Mouse (Mus musculus) Patski (cell line): ENCODE data around the gene Arid5a. TPM values are rescaled to one million over a fixed set of nuclear protein-coding genes. Genes with fewer than 3 reads are reported as not detected.

Experiments used
- ATAC-seq: fragments of 100-300 bp; one replicate; pipeline ENCODE4 v1.8.0; 2021
- CTCF ChIA-PET: fragments of 350-600 bp; sonication (Branson Sonifier 250); formaldehyde crosslinking; loops from one replicate; lab custom pipeline; 2022; ENCODE audit warnings: inconsistent platforms; lab: Charles Lee
- POLR2A ChIA-PET: fragments of 350-600 bp; sonication (Branson Sonifier 250); formaldehyde crosslinking; loops from one replicate; lab custom pipeline; 2022; ENCODE audit warnings: antibody characterized with exemption, inconsistent platforms; lab: Charles Lee
- DNase-seq: peaks from one replicate; pipeline ENCODE4 v3.0.0-alpha.2; 2011; ENCODE audit warnings: low read depth, low spot score
- H3K27me3 ChIP-seq: fragments of 371-371 bp; one replicate; pipeline ENCODE4 v1.5.1; 2021
- CTCF ChIP-seq: fragments of 100-300 bp; IDR thresholded peaks from one replicate; pipeline ENCODE4 v1.5.1; 2021
- in situ Hi-C: fragments of 300-500 bp; cut with MboI; formaldehyde crosslinking; loops from 3 replicates; pipeline ENCODE4 v1.11.1; 2018; ENCODE audit warnings: low pct_unique_long_range_greater_than_20kb, mixed read lengths
- polyA plus RNA-seq: library from polyadenylated mRNA; unstranded; gene quantifications from one replicate; pipeline ENCODE4 v1.2.3, GENCODE M21; 2021

The Arid5a gene
- polyA plus RNA-seq, 1 experiment from 2014 or later, result 9.2 TPM

DNA sequence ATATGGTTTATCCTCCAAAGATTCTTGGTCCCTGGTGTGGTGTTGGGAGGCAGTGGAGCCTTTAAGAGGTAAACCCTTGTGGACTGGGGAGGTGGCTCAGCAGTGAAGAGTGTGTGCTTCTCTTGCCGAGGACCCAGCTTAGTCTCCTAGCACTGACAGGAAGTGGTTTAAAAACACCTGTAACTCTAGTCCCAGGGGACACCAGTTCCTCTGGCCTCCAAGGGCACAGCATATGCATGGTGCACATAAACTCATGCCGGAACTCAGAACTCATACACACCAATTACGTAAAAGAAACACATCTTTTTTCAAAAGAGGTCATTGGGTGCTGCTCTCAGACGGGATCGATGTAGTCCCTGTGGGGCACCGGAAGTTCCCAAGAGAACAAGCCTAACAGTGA lies 25.7 kb upstream of the Arid5a start:
- in situ Hi-C loops, result no loop called here
- DNase-seq, result no peak
- TF ChIP-seq CTCF, result no peak
- H3K27me3 ChIP-seq, result no peaks in the 10 kb centered on the region
- ChIA-PET CTCF (no interaction called here), POLR2A (no interaction called here)
- no peak for ATAC-seq

DNA sequence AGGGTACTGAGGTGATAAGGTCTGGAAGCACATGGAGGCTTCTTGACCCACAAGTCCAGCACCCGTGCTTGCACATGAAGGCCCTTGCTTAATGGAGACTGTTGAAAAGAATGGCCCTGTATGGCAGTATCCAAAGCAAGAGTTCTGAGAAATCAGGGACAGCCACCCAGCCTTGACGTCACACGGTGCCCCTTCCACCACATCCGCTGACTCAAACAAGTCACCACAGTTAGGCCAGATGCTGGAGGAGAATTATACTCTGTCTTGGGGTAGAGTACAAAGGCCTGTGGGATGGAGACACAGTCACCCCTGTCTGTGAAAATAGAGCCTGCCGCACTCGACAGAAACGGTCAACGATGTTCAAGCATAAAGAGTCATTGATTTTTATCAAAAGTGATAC lies 14.1 kb upstream of the Arid5a start:
- POLR2A ChIA-PET, result no interaction called here
- DNase-seq (no peak), ATAC-seq (no peak)
- CTCF ChIA-PET, result no interaction called here
- TF ChIP-seq CTCF, result no peak
- in situ Hi-C loops, result no loop called here
- H3K27me3 ChIP-seq, result peaks cover 3% of the 10 kb centered on the region

DNA sequence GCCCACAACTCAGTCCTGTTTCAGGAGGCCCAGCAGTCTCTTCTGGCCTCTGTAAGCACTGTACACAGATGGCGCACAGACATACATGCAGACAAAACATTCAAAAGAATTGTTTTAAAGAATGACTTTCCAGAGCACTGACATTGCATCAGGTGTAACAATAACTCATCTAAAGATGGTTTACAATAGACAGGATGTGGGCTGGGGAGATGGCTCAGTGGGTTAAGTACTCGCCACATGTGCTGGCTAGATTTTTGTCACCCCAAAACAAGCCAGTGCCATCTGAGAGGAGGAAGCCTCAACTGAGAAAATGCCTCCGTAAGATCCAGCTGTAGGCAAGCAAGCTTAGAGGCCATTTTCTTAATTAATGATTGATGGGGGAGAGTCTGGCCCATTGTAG lies 13.1 kb upstream of the Arid5a start:
- CTCF ChIA-PET, result interaction anchor here (1.1 kb wide), 1 partner anchor 10 kb away, joined by 4 read pairs; no protein-coding TSS in a partner anchor
- in situ Hi-C loops, result no loop called here
- no peak for TF ChIP-seq CTCF
- POLR2A ChIA-PET, result no interaction called here
- ATAC-seq, result no peak
- peaks cover 3% of the 10 kb centered on the region for H3K27me3 ChIP-seq
- no peak for DNase-seq

DNA sequence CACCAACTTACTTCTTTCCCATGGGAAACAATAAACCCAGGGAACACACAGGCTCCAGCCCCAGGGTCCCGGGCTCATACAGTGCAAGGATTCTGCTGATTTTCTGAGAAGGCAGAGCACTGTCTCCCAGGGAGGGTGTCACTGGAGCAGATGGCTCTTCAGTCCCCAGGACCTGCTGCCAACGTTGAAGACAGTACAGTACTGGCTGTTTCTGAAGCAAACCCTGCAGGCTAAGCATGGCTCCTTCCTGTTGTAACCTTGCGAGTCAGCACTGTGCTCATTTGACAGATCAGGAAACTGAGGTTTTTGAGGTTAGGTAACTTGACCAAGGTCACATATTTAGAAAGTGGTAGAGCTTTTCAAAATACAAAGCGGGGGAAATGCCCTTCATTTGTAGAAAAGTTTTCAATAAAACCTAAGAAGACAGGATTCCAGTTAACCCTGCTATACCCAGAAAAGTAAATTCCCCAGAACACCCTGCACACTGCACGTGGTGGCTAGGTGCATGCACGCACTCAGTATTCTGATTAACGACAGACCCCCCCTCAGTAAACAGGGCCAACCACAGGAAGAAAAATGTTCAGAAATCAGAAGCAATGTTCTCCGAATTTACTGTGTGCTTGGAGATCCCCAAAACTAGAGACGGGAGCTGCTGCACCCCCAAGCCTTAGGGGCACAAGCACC lies 10.9 kb upstream of the Arid5a start:
- DNase-seq (no peak), ATAC-seq (no peak)
- CTCF ChIA-PET, result no interaction called here
- peaks cover 3% of the 10 kb centered on the region for H3K27me3 ChIP-seq
- in situ Hi-C loops, result no loop called here
- no peak for TF ChIP-seq CTCF
- POLR2A ChIA-PET, result no interaction called here

DNA sequence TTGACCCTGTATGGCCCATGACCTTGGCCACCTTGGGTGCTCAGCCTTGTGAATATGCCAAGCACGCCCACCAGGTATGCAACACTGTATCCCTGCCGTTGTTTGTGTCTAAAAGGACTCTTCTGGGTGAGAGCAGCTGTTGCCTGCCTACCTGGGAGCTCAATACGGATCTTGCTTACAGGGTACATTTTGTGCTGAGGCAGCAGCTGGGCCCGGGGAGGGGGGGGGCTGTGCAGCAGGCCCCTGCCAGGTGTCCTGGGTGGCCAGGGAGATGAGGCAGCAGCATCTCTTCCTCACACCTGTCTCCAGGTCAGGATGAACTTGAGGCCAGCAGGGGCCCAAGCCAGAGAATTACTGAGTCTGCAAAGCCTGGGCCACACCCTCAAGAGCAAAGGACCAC lies 9.4 kb upstream of the Arid5a start:
- POLR2A ChIA-PET, result interaction anchor here (0.8 kb wide), 1 partner anchor 13 kb away, joined by 3 read pairs; no protein-coding TSS in a partner anchor
- ATAC-seq, result no peak
- H3K27me3 ChIP-seq, result peaks cover 7% of the 10 kb centered on the region
- CTCF ChIA-PET, result interaction anchor here (1.2 kb wide), 1 partner anchor 14 kb away, joined by 3 read pairs; no protein-coding TSS in a partner anchor
- TF ChIP-seq CTCF, result no peak
- no peak for DNase-seq
- in situ Hi-C loops, result no loop called here

DNA sequence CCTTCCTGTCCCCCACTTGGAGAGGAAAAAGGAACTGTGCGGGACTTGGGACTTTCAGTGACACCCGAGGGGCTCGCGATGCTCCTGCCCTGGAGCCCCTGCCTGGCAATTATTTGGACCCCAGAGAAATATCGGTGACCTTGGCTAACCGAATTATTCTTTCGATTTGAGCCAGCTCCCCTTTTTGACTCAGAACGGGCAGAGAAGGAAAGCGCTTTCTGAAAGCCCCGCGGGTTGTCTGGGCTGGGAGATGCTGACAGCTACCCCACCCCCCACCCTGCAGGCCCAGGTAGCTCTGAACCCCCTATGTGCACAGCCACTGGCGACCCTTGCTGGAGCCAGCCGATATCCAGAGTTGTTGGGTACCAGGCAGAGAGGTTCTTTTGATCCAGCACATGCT lies 8.4 kb upstream of the Arid5a start:
- H3K27me3 ChIP-seq, result peaks cover 7% of the 10 kb centered on the region
- DNase-seq, result no peak
- CTCF ChIA-PET, result interaction anchor here (1.2 kb wide), 1 partner anchor 15 kb away, joined by 3 read pairs; no protein-coding TSS in a partner anchor
- ATAC-seq, result no peak
- POLR2A ChIA-PET, result no interaction called here
- in situ Hi-C loops, result no loop called here
- TF ChIP-seq CTCF, result no peak

DNA sequence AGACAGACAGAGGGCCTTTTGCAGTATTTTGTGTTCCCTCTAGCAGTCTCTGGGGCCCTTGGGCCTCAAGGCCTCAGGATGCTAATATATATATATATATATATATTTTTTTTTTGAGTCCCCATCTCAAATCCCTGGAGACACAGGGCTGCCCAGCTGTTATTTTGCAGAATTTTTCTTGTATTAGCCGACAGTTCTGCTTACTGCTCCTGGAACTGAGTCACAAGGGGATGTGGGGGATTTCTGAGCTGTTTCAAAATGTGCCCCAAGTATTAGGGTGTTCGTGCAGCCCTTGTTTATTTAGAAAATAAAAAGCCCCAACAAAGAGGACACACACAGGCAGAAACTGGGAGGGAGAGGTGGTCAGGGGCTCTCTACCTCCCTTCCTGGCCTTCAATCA lies 7.9 kb upstream of the Arid5a start:
- H3K27me3 ChIP-seq, result peaks cover 7% of the 10 kb centered on the region
- POLR2A ChIA-PET, result no interaction called here
- in situ Hi-C loops, result no loop called here
- no peak for TF ChIP-seq CTCF
- no peak for DNase-seq
- CTCF ChIA-PET, result no interaction called here
- ATAC-seq, result no peak

DNA sequence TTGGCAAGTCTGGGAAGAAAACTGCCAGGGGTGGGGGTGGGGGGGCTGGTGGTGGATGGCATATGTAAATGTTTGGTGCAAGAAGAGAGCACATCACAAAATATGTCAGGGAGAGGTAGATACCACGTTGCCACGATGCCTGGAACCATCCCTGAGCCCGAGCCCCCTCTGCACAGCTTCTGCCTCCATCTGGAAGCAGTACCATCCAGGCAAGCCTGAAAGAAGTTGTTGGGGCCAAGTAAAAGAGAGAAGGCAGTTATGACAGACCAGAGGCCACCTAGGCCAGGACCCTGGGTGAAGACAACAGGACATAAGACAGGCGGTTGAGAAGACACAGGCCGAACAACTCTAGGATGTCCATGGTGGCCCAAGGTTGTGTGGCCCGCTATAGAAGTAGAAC lies 7.0 kb upstream of the Arid5a start:
- in situ Hi-C loops, result no loop called here
- POLR2A ChIA-PET, result no interaction called here
- ATAC-seq (no peak), DNase-seq (no peak)
- no peak for TF ChIP-seq CTCF
- H3K27me3 ChIP-seq, result peaks cover 7% of the 10 kb centered on the region
- CTCF ChIA-PET, result no interaction called here

DNA sequence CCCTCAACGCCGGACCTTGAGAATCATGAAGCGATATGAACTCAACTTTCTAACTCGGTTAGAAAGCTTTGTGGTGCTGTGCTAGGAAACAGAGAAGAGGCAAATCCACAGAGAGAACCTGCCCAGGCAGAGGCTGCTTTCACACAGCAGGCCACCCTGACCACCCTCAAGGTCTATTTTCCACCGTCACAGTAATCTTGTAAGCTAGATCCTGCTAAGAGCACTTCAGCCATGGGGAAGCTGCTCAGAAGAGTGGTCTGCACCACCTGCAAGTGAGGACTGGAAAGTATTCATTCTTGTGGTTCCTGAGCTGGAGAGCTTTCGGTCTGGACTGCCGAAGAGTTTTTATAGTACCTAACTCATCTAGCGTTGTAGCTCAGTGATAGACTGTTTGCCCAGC lies 5.3 kb upstream of the Arid5a start:
- ATAC-seq, result no peak
- in situ Hi-C loops, result no loop called here
- POLR2A ChIA-PET, result no interaction called here
- CTCF ChIA-PET, result no interaction called here
- peaks cover 4% of the 10 kb centered on the region for H3K27me3 ChIP-seq
- TF ChIP-seq CTCF, result no peak
- no peak for DNase-seq

DNA sequence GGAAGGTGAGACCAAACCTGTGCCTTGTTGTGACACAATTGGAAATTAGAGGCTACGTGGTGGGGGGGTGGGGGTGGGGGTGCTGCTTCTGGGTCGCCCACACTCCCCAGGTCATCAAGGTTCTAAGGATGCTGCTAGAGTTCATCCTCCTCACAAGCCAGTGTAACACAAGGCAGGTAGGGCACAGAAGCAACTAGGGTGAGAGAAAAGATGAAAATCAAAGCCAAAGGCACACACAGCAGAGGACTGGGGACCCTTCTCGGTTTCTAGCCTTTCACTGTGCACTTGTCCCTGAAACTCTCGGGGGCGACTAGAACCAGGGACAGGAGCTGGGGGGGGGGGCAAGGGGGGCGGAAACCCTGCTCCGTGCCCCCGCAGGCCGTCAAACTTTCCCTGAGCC lies 4.6 kb upstream of the Arid5a start:
- H3K27me3 ChIP-seq, result peaks cover 4% of the 10 kb centered on the region
- POLR2A ChIA-PET, result interaction anchor here (0.6 kb wide), 1 partner anchor 361 kb away, joined by 3 read pairs; no protein-coding TSS in a partner anchor
- CTCF ChIA-PET, result no interaction called here
- in situ Hi-C loops, result no loop called here
- no peak for TF ChIP-seq CTCF
- no peak for DNase-seq
- no peak for ATAC-seq

DNA sequence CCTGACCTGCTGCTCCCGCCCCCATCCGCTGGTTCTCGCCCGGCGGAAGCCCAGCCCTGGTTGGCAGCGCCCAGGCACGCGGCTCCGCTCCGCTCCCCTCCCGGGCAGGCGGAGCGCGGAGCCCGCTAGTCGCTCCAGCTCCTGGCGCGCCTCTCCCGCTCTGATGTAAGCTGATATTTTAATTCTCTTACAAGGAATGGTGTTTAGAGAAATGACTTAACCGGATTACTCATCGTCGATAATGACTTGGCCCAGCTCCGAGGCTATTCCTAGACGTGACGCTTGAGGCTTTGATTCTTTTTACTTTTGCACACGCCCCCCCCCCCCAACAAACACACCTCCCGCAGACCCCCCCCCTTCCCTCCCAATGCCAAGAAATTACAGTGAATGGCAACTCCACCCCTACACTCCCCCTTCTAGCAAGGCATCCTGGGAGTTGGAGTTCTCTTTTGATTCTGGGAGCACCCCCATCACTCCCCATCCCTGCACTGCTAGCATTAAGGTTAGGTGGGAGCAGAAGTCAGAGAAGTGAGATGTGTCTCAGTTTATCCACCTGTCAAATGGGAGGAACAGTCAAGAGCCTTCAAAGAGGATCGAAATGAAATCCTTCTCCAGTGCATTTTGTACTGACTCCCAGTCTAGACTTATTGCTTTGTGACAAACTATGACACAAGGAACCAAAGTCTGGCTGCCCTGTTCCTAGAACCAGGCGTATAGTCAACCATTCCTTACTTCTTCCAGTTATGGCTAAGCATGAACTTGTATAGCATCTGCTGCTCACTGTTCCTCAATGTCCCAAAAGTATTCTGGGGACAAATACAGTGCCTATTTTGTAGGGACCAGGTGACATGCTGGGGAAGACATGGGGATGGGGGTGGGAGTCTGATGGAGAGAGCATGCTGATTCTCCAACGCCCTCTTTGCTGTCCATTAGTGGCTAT lies 3.9 kb upstream of the Arid5a start:
- DNase-seq (peak; percentile 94), ATAC-seq (peak; percentile 79)
- CTCF ChIA-PET, result no interaction called here
- TF ChIP-seq CTCF, result no peak
- peaks cover 4% of the 10 kb centered on the region for H3K27me3 ChIP-seq
- in situ Hi-C loops, result no loop called here
- POLR2A ChIA-PET, result no interaction called here
